Mouse (Mus musculus) lung, postnatal 0 days (tissue): ENCODE measurements around the gene Etv3. TPM values are rescaled to one million over a fixed set of nuclear protein-coding genes. Genes with fewer than 3 reads are reported as not detected.
A peak's percentile ranks its signal among the peaks of the same experiment; 100 is the strongest.
"Not testable (repeated sequence)": the region's sequence is repeated elsewhere in the genome, so short reads cannot be mapped to it uniquely, and the experiment has no call there.

Experiments
- ATAC-seq: fragments of 200-750 bp; cut with Nextera tagmentation; 2 replicates; pipeline ENCODE4 v1.8.0; 2017; ENCODE audit warnings: moderate library complexity
- DNase-seq: peaks from one replicate; pipeline ENCODE4 v3.0.0-alpha.2; 2016; ENCODE audit warnings: low spot score
- H3K27ac ChIP-seq: fragments of 300-500 bp; sonication (generic); 2 replicates; pipeline ENCODE4 v1.5.1; 2014; ENCODE audit warnings: antibody characterized with exemption, mild to moderate bottlenecking, low read length, mixed read lengths
- H3K27me3 ChIP-seq: fragments of 300-500 bp; sonication (generic); replicated peaks from 2 replicates; pipeline ENCODE4 v1.6.1; 2014; ENCODE audit warnings: low read length, mixed read lengths; ENCODE audit not compliant: insufficient read depth
- H3K36me3 ChIP-seq: fragments of 300-500 bp; sonication (generic); 2 replicates; pipeline ENCODE4 v1.6.1; 2014; ENCODE audit warnings: low read length, mixed read lengths; ENCODE audit not compliant: insufficient read depth
- H3K4me1 ChIP-seq: fragments of 300-500 bp; sonication (generic); 2 replicates; pipeline ENCODE4 v1.6.1; 2014; ENCODE audit warnings: antibody characterized with exemption, low read depth, low read length, mixed read lengths; ENCODE audit not compliant: insufficient read depth
- H3K4me2 ChIP-seq: fragments of 300-500 bp; sonication (generic); replicated peaks from 2 replicates; pipeline ENCODE4 v1.6.1; 2014; ENCODE audit warnings: low read depth, mild to moderate bottlenecking, low read length, moderate library complexity, mixed read lengths
- H3K4me3 ChIP-seq: fragments of 300-500 bp; sonication (generic); 2 replicates; pipeline ENCODE4 v1.5.1; 2014; ENCODE audit warnings: low read depth, low read length
- H3K9ac ChIP-seq: fragments of 300-500 bp; sonication (generic); replicated peaks from 2 replicates; pipeline ENCODE4 v1.6.1; 2014; ENCODE audit warnings: low read depth, mild to moderate bottlenecking
- H3K9me3 ChIP-seq: fragments of 300-500 bp; sonication (generic); 2 replicates; pipeline ENCODE4 v1.6.1; 2016; ENCODE audit warnings: low read length, mixed read lengths
- CTCF ChIP-seq: IDR thresholded peaks from 2 replicates; pipeline ENCODE4 v1.5.1; 2016; ENCODE audit warnings: antibody characterized with exemption, mild to moderate bottlenecking
- EP300 ChIP-seq: IDR thresholded peaks from 2 replicates; pipeline ENCODE4 v1.6.1; 2016; ENCODE audit warnings: antibody characterized with exemption, mild to moderate bottlenecking, control low read depth
- WGBS: fragments of 180-500 bp; shearing (Covaris S2); extraction: QIAGEN DNeasy Blood & Tissue Kit; methylation state at CpG from one replicate; pipeline ENCODE4 v1.1.7; 2014; 5-methylcytosine and 5-hydroxymethylcytosine counted together
- polyA plus RNA-seq: library from polyadenylated mRNA; unstranded; fragments of >200 nt; fragmentation: Nextera tagmentation; extraction: Ambion mirVana; gene quantifications from 2 replicates; pipeline ENCODE4 v1.2.1, GENCODE M21; 2015

Etv3 gene
- polyA plus RNA-seq = 13.8 and 15.6 TPM in 2 replicates

DNA sequence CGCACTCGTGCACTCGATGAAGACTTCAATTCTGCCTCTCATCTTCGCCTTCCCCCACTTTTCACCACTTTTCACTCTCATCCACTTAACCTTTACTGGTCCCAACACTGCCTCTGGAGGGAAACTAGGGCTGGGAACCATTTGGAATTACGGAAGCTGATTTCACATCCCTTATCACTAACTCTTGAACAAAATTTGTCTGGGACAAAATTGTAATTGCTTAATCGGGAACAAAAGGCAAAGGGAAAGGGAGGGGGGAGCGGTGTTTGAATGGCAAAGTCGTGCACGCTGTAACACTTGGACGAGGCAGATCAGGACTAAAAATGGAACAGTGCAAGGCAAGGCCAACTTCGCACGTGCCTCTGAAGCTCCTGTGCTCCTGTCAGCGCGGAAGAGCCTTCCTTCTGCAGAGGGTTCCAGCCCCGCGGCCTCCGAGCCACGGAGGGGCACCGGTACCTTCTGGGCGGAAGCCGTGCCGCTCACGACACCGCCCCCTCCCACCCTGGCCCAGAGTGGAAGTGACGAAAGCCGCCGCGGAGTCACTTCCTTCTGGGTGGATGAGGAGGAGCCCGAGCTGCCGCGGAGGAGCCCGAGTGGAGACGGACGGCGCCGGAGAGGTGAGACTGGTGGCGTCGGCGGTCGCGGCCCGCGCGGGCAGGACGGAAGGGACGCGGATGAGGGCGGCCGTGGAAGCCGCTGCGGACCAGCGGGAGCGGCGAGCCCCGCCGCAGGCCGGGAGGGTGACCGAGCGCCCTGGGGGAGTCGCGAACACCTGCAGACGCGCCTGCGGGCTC is at the start of gene Etv3:
TSS of gene Etv3 (plus strand) at position 365 of the 794 bp plus-strand sequence.
- Histone ChIP-seq H3K4me2 (peak within 1 kb of the TSS; percentile 69), H3K36me3 (peaks cover 7% of the 10 kb centered on the region; the same call in 1 of the 2 replicates), H3K9ac (peak within 1 kb of the TSS; percentile 97), H3K9me3 (no peaks in the 10 kb centered on the region), H3K4me3 (peak within 1 kb of the TSS; percentile 95), H3K27me3 (no peaks in the 10 kb centered on the region), H3K4me1 (no peaks in the 10 kb centered on the region; the same call in 1 of the 2 replicates), H3K27ac (peak within 1 kb of the TSS; percentile 96)
- ATAC-seq (peak; percentile 97), DNase-seq (peak; percentile 94)
- 4% methylated on average over 55 of the region's 64 CpGs for WGBS
- TF ChIP-seq EP300 (no peak), CTCF (peak; percentile 24; the same call in 1 of the 2 replicates)

DNA sequence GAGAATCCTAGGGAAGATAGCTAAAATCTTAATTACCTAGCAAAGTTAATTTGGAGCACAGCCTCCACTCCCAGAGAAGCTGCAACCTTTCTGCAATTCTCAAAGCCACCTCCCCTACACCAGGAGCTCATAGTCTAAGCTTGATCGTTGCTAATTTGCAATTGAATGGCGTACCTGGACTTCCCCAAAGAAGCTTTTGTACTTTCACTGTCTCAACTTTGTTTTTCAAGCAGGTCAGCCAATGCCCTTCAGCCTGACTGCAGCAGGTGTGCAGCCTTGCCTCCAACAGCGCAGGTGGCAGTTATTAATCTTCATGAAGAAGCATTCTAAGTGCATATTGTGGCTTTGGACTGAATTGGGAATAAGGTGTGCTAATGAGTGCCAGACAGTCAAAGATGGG is 47.3 kb upstream of the Etv3 start:
- not testable (repeated sequence) for H3K4me2 ChIP-seq, ATAC-seq, DNase-seq, H3K9me3 ChIP-seq, H3K4me1 ChIP-seq, H3K27me3 ChIP-seq, H3K36me3 ChIP-seq, H3K9ac ChIP-seq, H3K27ac ChIP-seq, H3K4me3 ChIP-seq
- whole genome bisulfite sequencing = 72% methylated on average over 3 of the region's 3 CpGs

GRCm38 (mm10) chr3:87478596-87478995 is 46.6 kb upstream of the Etv3 start:
- H3K36me3 ChIP-seq, H3K4me1 ChIP-seq, H3K27me3 ChIP-seq, ATAC-seq, H3K27ac ChIP-seq, DNase-seq, H3K9me3 ChIP-seq, H3K4me3 ChIP-seq, H3K9ac ChIP-seq, H3K4me2 ChIP-seq: not testable (repeated sequence)
- WGBS = 81% methylated on average over 6 of the region's 6 CpGs

DNA sequence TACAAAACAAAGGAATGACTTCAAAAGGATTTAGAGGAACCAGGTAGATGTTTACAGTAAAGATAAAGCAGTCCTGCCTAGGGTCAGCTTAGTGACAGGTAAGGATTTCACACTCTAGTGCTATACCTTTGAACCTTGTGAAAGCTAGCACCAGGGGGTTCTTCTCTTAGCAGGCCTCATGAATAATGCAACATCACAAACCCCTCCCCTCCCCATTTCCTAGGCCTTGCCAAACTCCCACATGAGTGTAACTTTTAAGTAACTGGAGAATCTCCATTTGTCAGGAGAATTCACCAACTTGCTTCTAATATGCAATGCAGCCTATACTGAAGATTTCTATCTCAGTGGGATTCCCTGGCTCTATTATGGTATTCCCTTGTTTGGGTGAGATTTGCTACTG is 46.0 kb upstream of the Etv3 start:
- H3K4me2 ChIP-seq, H3K36me3 ChIP-seq, H3K4me3 ChIP-seq, ATAC-seq, H3K9me3 ChIP-seq, H3K4me1 ChIP-seq, H3K27me3 ChIP-seq, H3K27ac ChIP-seq, DNase-seq, H3K9ac ChIP-seq: not testable (repeated sequence)

- DNase-seq (no peak), ATAC-seq (no peak)
- Histone ChIP-seq H3K4me1 (no peaks in the 10 kb centered on the region), H3K27ac (no peak overlapping the region), H3K4me2 (no peak overlapping the region), H3K9me3 (no peaks in the 10 kb centered on the region), H3K4me3 (no peak overlapping the region), H3K9ac (no peak overlapping the region), H3K27me3 (no peaks in the 10 kb centered on the region), H3K36me3 (no peaks in the 10 kb centered on the region)
- 84% methylated on average over 4 of the region's 4 CpGs for WGBS
- no peak for TF ChIP-seq CTCF
- TF ChIP-seq EP300 = no peak
These were observed 37.8 kb upstream of the Etv3 start for GRCm38 (mm10) chr3:87487392-87487791.

- Histone ChIP-seq H3K4me1 (no peaks in the 10 kb centered on the region), H3K4me2 (no peak overlapping the region), H3K36me3 (no peaks in the 10 kb centered on the region), H3K4me3 (no peak overlapping the region), H3K27me3 (no peaks in the 10 kb centered on the region), H3K9me3 (no peaks in the 10 kb centered on the region), H3K27ac (no peak overlapping the region), H3K9ac (no peak overlapping the region)
- TF ChIP-seq CTCF (no peak), EP300 (no peak)
- DNase-seq (no peak), ATAC-seq (no peak)
- WGBS = 47% methylated on average over 2 of the region's 2 CpGs
These were observed 37.3 kb upstream of the Etv3 start for GRCm38 (mm10) chr3:87487911-87488310.

DNA sequence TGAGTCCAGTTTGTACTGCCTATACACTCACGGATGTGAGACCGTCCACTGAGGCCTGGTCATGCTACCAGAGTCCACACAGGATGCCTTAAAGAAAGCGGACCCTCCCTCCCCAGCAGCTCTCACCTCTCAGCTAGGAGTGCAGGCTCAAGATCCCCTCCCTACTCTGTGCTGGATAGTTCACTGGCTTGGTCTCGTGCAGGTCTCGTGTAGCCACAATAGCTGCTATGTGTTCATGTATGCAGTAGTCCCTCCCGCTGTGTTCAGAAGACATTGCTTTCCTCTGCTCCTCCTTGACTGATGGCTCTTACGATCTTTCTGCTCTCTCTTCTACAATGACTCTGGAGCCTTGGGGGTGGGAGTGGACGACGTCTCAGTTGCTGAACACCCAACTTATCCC is 26.9 kb upstream of the Etv3 start:
- H3K9ac ChIP-seq = no peak overlapping the region
- H3K27me3 ChIP-seq = no peaks in the 10 kb centered on the region
- no peak overlapping the region for H3K4me2 ChIP-seq
- no peaks in the 10 kb centered on the region for H3K36me3 ChIP-seq
- no peak overlapping the region for H3K27ac ChIP-seq
- 77% methylated on average over 9 of the region's 9 CpGs for WGBS
- no peaks in the 10 kb centered on the region for H3K9me3 ChIP-seq
- no peak overlapping the region for H3K4me3 ChIP-seq
- DNase-seq (no peak), ATAC-seq (no peak)
- H3K4me1 ChIP-seq = no peaks in the 10 kb centered on the region
- TF ChIP-seq CTCF (no peak), EP300 (no peak)
